Mouse (Mus musculus) ovary, adult 10 weeks (tissue): ENCODE data around the gene Tmem59l. TPM values are rescaled to one million over a fixed set of nuclear protein-coding genes. Genes with fewer than 3 reads are reported as not detected.

Experiments
- polyA plus RNA-seq: library from polyadenylated mRNA; stranded (reverse); fragments of 350-450 nt; fragmentation: Illumina TruSeq; extraction: RNeasy Lipid Tissue Mini Kit (QIAGEN cat#74804); gene quantifications from one replicate; pipeline ENCODE4 v1.2.3, GENCODE M21; 2014

Tmem59l gene
- not detected for polyA plus RNA-seq

GRCm38 (mm10) chr8:70486941-70487520 is at the start of gene Tmem59l:
Gene Tmem59l (minus strand): TSS chr8:70487358.

GRCm38 (mm10) chr8:70527512-70528181 is 40.5 kb upstream of the Tmem59l start, which contains the start of the genes Fkbp8 and Kxd1:
Gene Fkbp8 (plus strand): TSS chr8:70527724.
Gene Kxd1 (minus strand): TSS chr8:70527956.

GRCm38 (mm10) chr8:70510228-70510915 is 23.2 kb upstream of the Tmem59l start, which contains the start of gene Uba52:
Gene Uba52 (minus strand): TSS chr8:70510801.

GRCm38 (mm10) chr8:70506328-70507026 is 19.3 kb upstream of the Tmem59l start, which contains the start of gene Rex1bd:
Gene Rex1bd (minus strand): TSS chr8:70506752.

GRCm38 (mm10) chr8:70492664-70493640 is 5.8 kb upstream of the Tmem59l start, which contains the start of gene Crlf1:
Gene Crlf1 (plus strand): TSS chr8:70493158.

GRCm38 (mm10) chr8:70476333-70477268 is 10.6 kb downstream of the Tmem59l start, which contains the start of gene Klhl26:
Gene Klhl26 (minus strand): TSS chr8:70476968.

GRCm38 (mm10) chr8:70439055-70439847 is 47.9 kb downstream of the Tmem59l start, which contains the start of gene Crtc1:
Gene Crtc1 (minus strand): TSS chr8:70439579.

Other genes with a start within 250 kb of the Tmem59l start
- 0.20 TPM for gene Homer3, start 204.5 kb downstream of the Tmem59l start, polyA plus RNA-seq
- gene Ddx49, start 184.9 kb downstream of the Tmem59l start, polyA plus RNA-seq: 4.8 TPM
- gene Cope, start 184.8 kb downstream of the Tmem59l start, polyA plus RNA-seq: 0.86 TPM
- not detected for gene Cers1, start 171.6 kb downstream of the Tmem59l start, polyA plus RNA-seq
- gene Gdf1, start 157.5 kb downstream of the Tmem59l start, polyA plus RNA-seq: not detected
- gene Upf1, start 134.1 kb downstream of the Tmem59l start, polyA plus RNA-seq: 3.3 TPM
- gene Comp, start 113.8 kb downstream of the Tmem59l start, polyA plus RNA-seq: not detected
- 1.8 TPM for gene Crtc1, start 47.8 kb downstream of the Tmem59l start, polyA plus RNA-seq
- gene Klhl26, start 10.4 kb downstream of the Tmem59l start, polyA plus RNA-seq: 3.4 TPM
- not detected for gene Crlf1, start 5.8 kb upstream of the Tmem59l start, polyA plus RNA-seq
- gene Rex1bd, start 19.4 kb upstream of the Tmem59l start, polyA plus RNA-seq: 1.3 TPM
- gene Uba52, start 23.4 kb upstream of the Tmem59l start, polyA plus RNA-seq: 1.5 TPM
- gene Fkbp8, start 40.4 kb upstream of the Tmem59l start, polyA plus RNA-seq: 1.2 TPM
- 8.4 TPM for gene Kxd1, start 40.6 kb upstream of the Tmem59l start, polyA plus RNA-seq
- 0.74 TPM for gene Ell, start 52.1 kb upstream of the Tmem59l start, polyA plus RNA-seq
- gene Isyna1, start 107.0 kb upstream of the Tmem59l start, polyA plus RNA-seq: 0.29 TPM
- not detected for gene Ssbp4, start 121.5 kb upstream of the Tmem59l start, polyA plus RNA-seq
- gene Lrrc25, start 128.8 kb upstream of the Tmem59l start, polyA plus RNA-seq: not detected
- not detected for gene Gdf15, start 145.1 kb upstream of the Tmem59l start, polyA plus RNA-seq
- gene Pgpep1, start 173.0 kb upstream of the Tmem59l start, polyA plus RNA-seq: 17.5 TPM
- gene Lsm4, start 185.9 kb upstream of the Tmem59l start, polyA plus RNA-seq: not detected
- 20.4 TPM for gene Jund, start 211.6 kb upstream of the Tmem59l start, polyA plus RNA-seq
- gene Iqcn, start 216.1 kb upstream of the Tmem59l start, polyA plus RNA-seq: not detected
- not detected for gene Gm3336, start 231.2 kb upstream of the Tmem59l start, polyA plus RNA-seq
- not detected for gene Pde4c, start 236.4 kb upstream of the Tmem59l start, polyA plus RNA-seq